Mouse (Mus musculus) small intestine, adult 2 months (tissue): ENCODE results near the gene Muc2. TPM values are rescaled to one million over a fixed set of nuclear protein-coding genes. Genes with fewer than 3 reads are reported as not detected.

Experiments used
- H3K27ac ChIP-seq: fragments of 200-500 bp; 2 replicates; pipeline ENCODE4 v1.5.1; 2012; ENCODE audit warnings: low read depth, low read length, control low read depth, inconsistent platforms; ENCODE audit not compliant: insufficient read depth
- H3K27me3 ChIP-seq: fragments of 200-500 bp; 2 replicates; pipeline ENCODE4 v1.6.1; 2012; ENCODE audit warnings: mild to moderate bottlenecking, moderate library complexity, low read length, inconsistent platforms; ENCODE audit not compliant: control insufficient read depth, insufficient read depth
- H3K36me3 ChIP-seq: fragments of 200-500 bp; 2 replicates; pipeline ENCODE4 v1.6.1; 2012; ENCODE audit warnings: mild to moderate bottlenecking, low read length, control low read depth, inconsistent platforms; ENCODE audit not compliant: control insufficient read depth, insufficient read depth
- H3K4me1 ChIP-seq: fragments of 200-500 bp; 2 replicates; pipeline ENCODE4 v1.6.1; 2012; ENCODE audit warnings: low read length, inconsistent platforms, mixed read lengths; ENCODE audit not compliant: control insufficient read depth, insufficient read depth, insufficient read length
- H3K4me3 ChIP-seq: fragments of 200-500 bp; 2 replicates; pipeline ENCODE4 v1.5.1; 2012; ENCODE audit warnings: low read depth, mild to moderate bottlenecking, control low read depth, inconsistent platforms, low read length, moderate library complexity
- CTCF ChIP-seq: fragments of 200-500 bp; IDR thresholded peaks from 2 replicates; pipeline ENCODE4 v1.5.1; 2012; ENCODE audit warnings: low read depth, mild to moderate bottlenecking, control low read depth, inconsistent platforms, low read length, moderate library complexity, mixed read lengths; ENCODE audit not compliant: insufficient replicate concordance, insufficient read length; ENCODE audit errors: extremely low read depth
- POLR2A ChIP-seq: fragments of 200-500 bp; IDR thresholded peaks from 2 replicates; pipeline ENCODE4 v1.6.1; 2012; ENCODE audit warnings: low read depth, mild to moderate bottlenecking, control low read depth, inconsistent platforms, low read length, moderate library complexity
- WGBS: fragments of 180-500 bp; shearing (Covaris S2); methylation state at CpG from one replicate; pipeline ENCODE4 v1.1.7; 2018; 5-methylcytosine and 5-hydroxymethylcytosine counted together
- polyA plus RNA-seq: library from polyadenylated mRNA; depleted of rRNA; stranded (reverse); fragments of >200 nt; gene quantifications from 2 replicates; pipeline ENCODE4 v1.2.3, GENCODE M21; 2012

Gene Muc2
- polyA plus RNA-seq, 1 experiment, result 2,633 TPM

GRCm38 (mm10) chr7:141693591-141694273 is 3.6 kb downstream of the Muc2 start:
- 44% methylated on average over 30 of the region's 30 CpGs for WGBS
- Histone ChIP-seq H3K4me3 (peak overlapping the region; percentile 21), H3K27me3 (no peaks in the 10 kb centered on the region), H3K36me3 (no peaks in the 10 kb centered on the region), H3K27ac (no peak overlapping the region), H3K4me1 (peaks cover 2% of the 10 kb centered on the region; the same call in 1 of the 2 replicates)
- TF ChIP-seq CTCF, result no peak
- TF ChIP-seq POLR2A, result no peak

GRCm38 (mm10) chr7:141694274-141694639 is 4.1 kb downstream of the Muc2 start:
- WGBS, result 74% methylated on average over 5 of the region's 5 CpGs
- Histone ChIP-seq H3K27ac (no peak overlapping the region), H3K4me3 (no peak overlapping the region), H3K27me3 (no peaks in the 10 kb centered on the region), H3K4me1 (peaks cover 2% of the 10 kb centered on the region; the same call in 1 of the 2 replicates), H3K36me3 (no peaks in the 10 kb centered on the region)
- TF ChIP-seq CTCF, result no peak
- no peak for TF ChIP-seq POLR2A

- H3K27ac ChIP-seq, result no peak overlapping the region
- TF ChIP-seq POLR2A (no peak), CTCF (no peak)
- WGBS, result 74% methylated on average over 13 of the region's 13 CpGs
- H3K4me1 ChIP-seq, result 0 out of 2 replicates have a peak, but pooled peaks cover 2% of the 10 kb centered on the region
- H3K27me3 ChIP-seq, result no peaks in the 10 kb centered on the region
- H3K36me3 ChIP-seq, result no peaks in the 10 kb centered on the region
- H3K4me3 ChIP-seq, result no peak overlapping the region
Observed at GRCm38 (mm10) chr7:141696538-141696937, 6.4 kb downstream of the Muc2 start.

- H3K4me3 ChIP-seq, result no peak overlapping the region
- no peak overlapping the region for H3K27ac ChIP-seq
- 35% methylated on average over 8 of the region's 8 CpGs for WGBS
Observed at GRCm38 (mm10) chr7:141699556-141700220, 9.5 kb downstream of the Muc2 start.

GRCm38 (mm10) chr7:141747451-141748100 is 57.4 kb downstream of the Muc2 start:
- TF ChIP-seq POLR2A (no peak), CTCF (no peak)
- Histone ChIP-seq H3K4me1 (no peaks in the 10 kb centered on the region), H3K36me3 (no peaks in the 10 kb centered on the region), H3K27ac (no peak overlapping the region), H3K4me3 (no peak overlapping the region), H3K27me3 (no peaks in the 10 kb centered on the region)
- WGBS, result 80% methylated on average over 7 of the region's 7 CpGs

More at GRCm38 (mm10) chr7:141699556-141700220, 9.5 kb downstream of the Muc2 start:
- TF ChIP-seq POLR2A (no peak), CTCF (no peak)
- Histone ChIP-seq H3K27me3 (no peaks in the 10 kb centered on the region), H3K4me1 (0 out of 2 replicates have a peak, but pooled peaks cover 2% of the 10 kb centered on the region), H3K36me3 (no peaks in the 10 kb centered on the region)

- 53% methylated on average over 6 of the region's 6 CpGs for WGBS
- Histone ChIP-seq H3K27me3 (no peaks in the 10 kb centered on the region), H3K36me3 (no peaks in the 10 kb centered on the region), H3K27ac (no peak overlapping the region), H3K4me3 (no peak overlapping the region), H3K4me1 (no peaks in the 10 kb centered on the region)
- TF ChIP-seq POLR2A (no peak), CTCF (no peak)
Observed at GRCm38 (mm10) chr7:141752513-141752912, 62.4 kb downstream of the Muc2 start.

- H3K27me3 ChIP-seq, result no peaks in the 10 kb centered on the region; the same call in 1 of the 2 replicates
Observed at GRCm38 (mm10) chr7:141755831-141756230, 65.7 kb downstream of the Muc2 start.

More at GRCm38 (mm10) chr7:141755831-141756230, 65.7 kb downstream of the Muc2 start:
- no peak for TF ChIP-seq POLR2A
- peak; percentile 37; the same call in 1 of the 2 replicates for TF ChIP-seq CTCF
- 46% methylated on average over 4 of the region's 4 CpGs for WGBS
- Histone ChIP-seq H3K36me3 (no peaks in the 10 kb centered on the region), H3K27ac (no peak overlapping the region), H3K4me3 (no peak overlapping the region), H3K4me1 (no peaks in the 10 kb centered on the region)
